Mouse (Mus musculus) kidney, embryonic 16.5 days (tissue): ENCODE data around the gene Asphd1. TPM values are rescaled to one million over a fixed set of nuclear protein-coding genes. Genes with fewer than 3 reads are reported as not detected.
A peak's percentile ranks its signal among the peaks of the same experiment; 100 is the strongest.

ENCODE experiments used
- ATAC-seq: fragments of 200-750 bp; cut with Nextera tagmentation; 2 replicates; pipeline ENCODE4 v1.8.0; 2017; ENCODE audit warnings: moderate TSS enrichment; ENCODE audit not compliant: low FRiP score, low TSS enrichment
- H3K27ac ChIP-seq: fragments of 300-500 bp; sonication (generic); 2 replicates; pipeline ENCODE4 v1.5.1; 2014; ENCODE audit warnings: low read length
- H3K27me3 ChIP-seq: fragments of 300-500 bp; sonication (generic); 2 replicates; pipeline ENCODE4 v1.6.1; 2014; ENCODE audit warnings: low read length, control low read depth, mixed read lengths; ENCODE audit not compliant: insufficient read depth
- H3K36me3 ChIP-seq: fragments of 300-500 bp; sonication (generic); 2 replicates; pipeline ENCODE4 v1.6.1; 2014; ENCODE audit warnings: low read length, control low read depth, mixed read lengths; ENCODE audit not compliant: insufficient read depth
- H3K4me1 ChIP-seq: fragments of 300-500 bp; sonication (generic); 2 replicates; pipeline ENCODE4 v1.6.1; 2014; ENCODE audit warnings: low read length, control low read depth, mixed read lengths; ENCODE audit not compliant: insufficient read depth
- H3K4me2 ChIP-seq: fragments of 300-500 bp; sonication (generic); replicated peaks from 2 replicates; pipeline ENCODE4 v1.6.1; 2014; ENCODE audit warnings: low read depth, low read length
- H3K4me3 ChIP-seq: fragments of 300-500 bp; sonication (generic); 2 replicates; pipeline ENCODE4 v1.5.1; 2014; ENCODE audit warnings: mild to moderate bottlenecking, low read length
- H3K9ac ChIP-seq: fragments of 300-500 bp; sonication (generic); replicated peaks from 2 replicates; pipeline ENCODE4 v1.6.1; 2014; ENCODE audit warnings: low read length
- H3K9me3 ChIP-seq: fragments of 300-500 bp; sonication (generic); 2 replicates; pipeline ENCODE4 v1.6.1; 2016; ENCODE audit warnings: low read length, control low read depth
- WGBS: fragments of 180-500 bp; shearing (Covaris S2); extraction: QIAGEN DNeasy Blood & Tissue Kit; methylation state at CpG from one replicate; pipeline ENCODE4 v1.1.7; 2014; 5-methylcytosine and 5-hydroxymethylcytosine counted together
- polyA plus RNA-seq: library from polyadenylated mRNA; unstranded; fragments of >200 nt; fragmentation: Nextera tagmentation; extraction: Ambion mirVana; gene quantifications from 2 replicates; pipeline ENCODE4 v1.2.1, GENCODE M21; 2015

Asphd1 gene
- polyA plus RNA-seq, 1 experiment from 2014 or later, result 0.12 TPM

GRCm38 (mm10) chr7:126952646-126953045 is 3.3 kb upstream of the Asphd1 start:
- Histone ChIP-seq H3K4me2 (no peak overlapping the region), H3K27me3 (peaks cover 23% of the 10 kb centered on the region), H3K4me1 (peaks cover 8% of the 10 kb centered on the region), H3K9ac (no peak overlapping the region), H3K36me3 (no peaks in the 10 kb centered on the region), H3K27ac (no peak overlapping the region), H3K9me3 (no peaks in the 10 kb centered on the region), H3K4me3 (no peak overlapping the region)
- no peak for ATAC-seq
- WGBS, result 0% methylated on average over 8 of the region's 8 CpGs

- ATAC-seq, result no peak
- WGBS, result 29% methylated on average over 4 of the region's 4 CpGs
- Histone ChIP-seq H3K4me3 (no peak overlapping the region), H3K27me3 (peaks cover 23% of the 10 kb centered on the region), H3K4me1 (peaks cover 8% of the 10 kb centered on the region), H3K9ac (no peak overlapping the region), H3K36me3 (no peaks in the 10 kb centered on the region), H3K9me3 (no peaks in the 10 kb centered on the region), H3K4me2 (no peak overlapping the region), H3K27ac (no peak overlapping the region)
Measured at GRCm38 (mm10) chr7:126951741-126952140, 2.4 kb upstream of the Asphd1 start.

- Histone ChIP-seq H3K4me3 (peak overlapping the region; percentile 54), H3K4me2 (peak overlapping the region; percentile 99), H3K9ac (no peak overlapping the region), H3K36me3 (no peaks in the 10 kb centered on the region), H3K27ac (no peak overlapping the region), H3K27me3 (peaks cover 23% of the 10 kb centered on the region), H3K4me1 (peaks cover 8% of the 10 kb centered on the region), H3K9me3 (no peaks in the 10 kb centered on the region)
- ATAC-seq, result no peak
- 7% methylated on average over 26 of the region's 26 CpGs for WGBS
Measured at GRCm38 (mm10) chr7:126950647-126951615, 1.5 kb upstream of the Asphd1 start.

- H3K27ac ChIP-seq, result no peak within 1 kb of the TSS
- peak within 1 kb of the TSS; percentile 46; the same call in 1 of the 2 replicates for H3K9ac ChIP-seq
- WGBS, result under 1% methylated on average over 42 of the region's 42 CpGs
- H3K4me3 ChIP-seq, result peak within 1 kb of the TSS; percentile 54
- H3K4me1 ChIP-seq, result peaks cover 8% of the 10 kb centered on the region
- H3K4me2 ChIP-seq, result peak within 1 kb of the TSS; percentile 99
- H3K36me3 ChIP-seq, result no peaks in the 10 kb centered on the region
- ATAC-seq, result peak; percentile 95
- H3K9me3 ChIP-seq, result no peaks in the 10 kb centered on the region
- H3K27me3 ChIP-seq, result peaks cover 23% of the 10 kb centered on the region
Measured at GRCm38 (mm10) chr7:126949793-126950646, 638 bp upstream of the Asphd1 start, which contains the start of gene Sez6l2. Gene Sez6l2, plus strand, starts transcription at chr7:126950563.

GRCm38 (mm10) chr7:126948626-126949025 is 756 bp downstream of the Asphd1 start:
- H3K4me1 ChIP-seq, result peaks cover 8% of the 10 kb centered on the region
- H3K27ac ChIP-seq, result no peak overlapping the region
- ATAC-seq, result no peak
- H3K9ac ChIP-seq, result no peak overlapping the region
- no peak overlapping the region for H3K4me2 ChIP-seq
- no peaks in the 10 kb centered on the region for H3K9me3 ChIP-seq
- peaks cover 23% of the 10 kb centered on the region for H3K27me3 ChIP-seq
- 75% methylated on average over 10 of the region's 10 CpGs for WGBS
- no peaks in the 10 kb centered on the region for H3K36me3 ChIP-seq
- H3K4me3 ChIP-seq, result no peak overlapping the region

- no peak overlapping the region for H3K9ac ChIP-seq
- no peaks in the 10 kb centered on the region for H3K36me3 ChIP-seq
- no peak overlapping the region for H3K4me2 ChIP-seq
- H3K4me1 ChIP-seq, result peaks cover 5% of the 10 kb centered on the region
- no peak overlapping the region for H3K27ac ChIP-seq
- no peak for ATAC-seq
- no peak overlapping the region for H3K4me3 ChIP-seq
- H3K9me3 ChIP-seq, result no peaks in the 10 kb centered on the region
- H3K27me3 ChIP-seq, result peaks cover 15% of the 10 kb centered on the region
- WGBS, result 54% methylated on average over 3 of the region's 3 CpGs
Measured at GRCm38 (mm10) chr7:126946530-126946929, 2.9 kb downstream of the Asphd1 start.

- H3K27me3 ChIP-seq, result no peaks in the 10 kb centered on the region
- peaks cover 11% of the 10 kb centered on the region; the same call in 1 of the 2 replicates for H3K36me3 ChIP-seq
- no peaks in the 10 kb centered on the region for H3K9me3 ChIP-seq
- H3K4me3 ChIP-seq, result no peak overlapping the region
- 70% methylated on average over 5 of the region's 5 CpGs for WGBS
- no peak overlapping the region for H3K9ac ChIP-seq
- no peak overlapping the region for H3K4me2 ChIP-seq
- no peak for ATAC-seq
- H3K4me1 ChIP-seq, result no peaks in the 10 kb centered on the region
- H3K27ac ChIP-seq, result no peak overlapping the region
Measured at GRCm38 (mm10) chr7:126941801-126942200, 7.6 kb downstream of the Asphd1 start.

- H3K27me3 ChIP-seq, result no peaks in the 10 kb centered on the region
- no peaks in the 10 kb centered on the region for H3K4me1 ChIP-seq
- 40% methylated on average over 6 of the region's 6 CpGs for WGBS
- H3K27ac ChIP-seq, result no peak overlapping the region
- no peak for ATAC-seq
- H3K9me3 ChIP-seq, result no peaks in the 10 kb centered on the region
- peaks cover 12% of the 10 kb centered on the region; the same call in 1 of the 2 replicates for H3K36me3 ChIP-seq
- no peak overlapping the region for H3K9ac ChIP-seq
- H3K4me2 ChIP-seq, result no peak overlapping the region
- H3K4me3 ChIP-seq, result no peak overlapping the region
Measured at GRCm38 (mm10) chr7:126941171-126941570, 8.2 kb downstream of the Asphd1 start.

GRCm38 (mm10) chr7:126932652-126933051 is 16.7 kb downstream of the Asphd1 start:
- no peak for ATAC-seq
- H3K9me3 ChIP-seq, result no peaks in the 10 kb centered on the region
- no peak overlapping the region for H3K9ac ChIP-seq

More at GRCm38 (mm10) chr7:126932652-126933051, 16.7 kb downstream of the Asphd1 start:
- peaks cover 22% of the 10 kb centered on the region; the same call in 1 of the 2 replicates for H3K36me3 ChIP-seq
- H3K27me3 ChIP-seq, result no peaks in the 10 kb centered on the region
- WGBS, result 65% methylated on average over 2 of the region's 2 CpGs
- H3K27ac ChIP-seq, result no peak overlapping the region
- no peak overlapping the region for H3K4me2 ChIP-seq
- no peak overlapping the region for H3K4me3 ChIP-seq
- H3K4me1 ChIP-seq, result peaks cover 12% of the 10 kb centered on the region
